Mouse (Mus musculus): Measurements from ENCODE around the gene Gm960.
"Not testable (repeated sequence)": the region's sequence is repeated elsewhere in the genome, so short reads cannot be mapped to it uniquely, and the experiment has no call there.

The Gm960 gene

DNA sequence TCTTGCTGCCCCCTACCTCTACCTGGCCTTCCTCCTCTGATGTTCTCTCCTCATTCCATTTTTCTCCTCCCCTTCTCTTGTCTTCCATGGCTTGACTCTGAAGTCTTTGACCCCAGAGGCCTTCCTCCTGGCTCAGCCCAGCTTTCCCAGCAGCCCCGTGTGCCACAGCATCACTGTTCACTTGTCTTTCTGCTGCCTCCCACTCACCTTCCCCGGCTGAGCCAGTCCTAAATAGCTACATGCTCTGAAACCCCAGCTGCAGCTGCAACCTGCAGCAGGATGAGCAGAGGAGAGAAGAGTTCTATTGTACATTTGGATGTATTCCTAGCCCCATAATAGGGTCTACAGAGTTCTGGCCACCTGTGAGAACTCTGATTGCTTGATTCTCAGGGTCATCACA is 111.0 kb downstream of the Gm960 start:
- DNase-seq: no peak

DNA sequence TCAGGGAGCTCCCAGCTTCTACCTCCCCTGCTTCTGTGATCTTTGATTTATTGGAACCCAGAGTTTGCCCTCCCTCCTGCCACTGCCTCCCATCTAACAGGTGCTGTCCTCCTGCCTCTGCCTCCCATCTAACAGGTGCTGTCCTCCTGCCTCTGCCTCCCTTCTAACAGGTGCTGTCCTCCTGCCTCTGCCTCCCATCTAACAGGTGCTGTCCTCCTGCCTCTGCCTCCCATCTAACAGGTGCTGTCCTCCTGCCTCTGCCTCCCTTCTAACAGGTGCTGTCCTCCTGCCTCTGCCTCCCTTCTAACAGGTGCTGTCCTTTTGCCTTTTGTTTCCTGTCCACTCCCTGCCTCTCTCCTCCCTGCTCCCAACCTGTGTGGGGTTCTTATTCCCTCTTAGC is 111.7 kb downstream of the Gm960 start:
- DNase-seq: not testable (repeated sequence)

DNA sequence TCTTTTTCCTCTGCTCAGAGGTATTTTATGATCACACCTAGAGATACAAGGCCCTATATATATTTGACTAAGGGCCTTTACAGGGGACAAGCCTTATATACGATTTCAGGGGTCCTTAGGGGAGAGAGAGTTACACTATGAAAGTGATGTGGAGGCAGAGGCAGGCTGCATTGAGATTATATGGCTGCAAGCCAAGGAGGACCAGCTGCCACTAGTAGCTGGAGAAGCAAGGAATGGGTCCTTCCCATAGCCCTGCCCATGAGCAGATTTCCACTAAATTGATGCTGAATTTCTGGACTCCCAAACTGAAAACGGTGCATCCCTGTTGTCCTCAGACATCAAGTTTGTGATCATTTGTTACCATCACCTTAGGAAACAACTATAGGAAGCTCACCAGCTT is 114.6 kb downstream of the Gm960 start:
- no peak for DNase-seq

DNA sequence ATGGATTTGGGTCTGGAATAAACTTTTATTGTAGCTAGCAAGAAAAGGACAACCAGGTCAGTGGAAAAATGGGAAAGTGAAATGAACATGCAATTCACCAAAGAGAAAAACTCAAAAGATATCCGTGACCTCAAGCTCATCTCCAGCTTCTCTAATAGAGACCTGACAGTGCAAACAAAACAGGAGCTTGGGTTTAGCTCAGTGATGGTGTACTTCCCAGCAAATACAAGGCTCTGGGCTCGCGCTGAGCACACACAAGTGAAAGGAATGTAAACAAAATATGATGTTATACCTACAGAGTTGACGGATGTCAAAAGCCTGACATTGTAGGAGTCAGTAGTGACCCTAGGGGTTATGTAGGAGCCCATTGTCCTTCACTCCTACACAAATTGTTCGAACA is 119.2 kb downstream of the Gm960 start:
- DNase-seq: no peak

DNA sequence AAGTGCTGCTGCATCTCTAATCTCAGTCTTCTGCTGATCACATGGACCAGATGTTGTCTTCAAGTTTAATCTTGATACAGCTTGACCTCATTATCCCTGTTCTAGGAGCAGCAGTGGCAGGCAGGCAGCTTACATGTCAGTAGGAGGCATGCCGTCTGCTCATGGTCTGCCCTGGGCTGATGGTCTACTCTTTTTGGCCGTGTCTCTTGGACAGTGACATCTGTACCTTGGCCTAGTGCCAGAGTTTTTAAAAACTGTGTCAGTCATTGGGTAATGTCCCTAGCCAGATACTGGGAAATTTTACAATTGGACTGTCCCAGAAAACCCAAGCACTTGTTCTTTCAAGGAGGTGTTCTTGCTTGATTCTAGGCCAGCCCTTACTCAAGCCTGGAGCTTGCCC is 119.7 kb downstream of the Gm960 start:
- DNase-seq: peak; percentile 41

Measured in kidney, postnatal 10 days (tissue).